Mouse (Mus musculus) spleen, postnatal 14 days (tissue): ENCODE data around the gene Dlx5.

Experiments
- DNase-seq, 2 experiments: peaks; one replicate each; pipeline ENCODE4 v3.0.0; 2021 to 2022; ENCODE audit warnings: low spot score in 2 of 2

Gene Dlx5

GRCm38 (mm10) chr6:6876231-6876630 is 5.7 kb downstream of the Dlx5 start:
- no peak for DNase-seq

- DNase-seq = no peak
These were observed 6.2 kb downstream of the Dlx5 start for GRCm38 (mm10) chr6:6875676-6876075.

GRCm38 (mm10) chr6:6875136-6875535 is 6.7 kb downstream of the Dlx5 start:
- DNase-seq = no peak

- no peak for DNase-seq
These were observed 7.7 kb downstream of the Dlx5 start for GRCm38 (mm10) chr6:6874073-6874771.

GRCm38 (mm10) chr6:6873476-6874072 is 8.3 kb downstream of the Dlx5 start:
- DNase-seq = no peak

GRCm38 (mm10) chr6:6872873-6873272 is 9.0 kb downstream of the Dlx5 start:
- DNase-seq = no peak

GRCm38 (mm10) chr6:6871692-6872091 is 10.2 kb downstream of the Dlx5 start:
- DNase-seq = no peak

GRCm38 (mm10) chr6:6870876-6871420 is 10.9 kb downstream of the Dlx5 start:
- DNase-seq = no peak

- DNase-seq = no peak
These were observed 11.7 kb downstream of the Dlx5 start for GRCm38 (mm10) chr6:6869961-6870800.

GRCm38 (mm10) chr6:6869041-6869685 is 12.7 kb downstream of the Dlx5 start:
- no peak for DNase-seq

- DNase-seq = no peak
These were observed 14.9 kb downstream of the Dlx5 start for GRCm38 (mm10) chr6:6867031-6867430.

GRCm38 (mm10) chr6:6864441-6865440 is 17.1 kb downstream of the Dlx5 start:
- DNase-seq = no peak

- DNase-seq = no peak
These were observed 17.9 kb downstream of the Dlx5 start for GRCm38 (mm10) chr6:6863955-6864354.

- DNase-seq = no peak
These were observed 18.6 kb downstream of the Dlx5 start, which contains the start of gene Dlx6 for GRCm38 (mm10) chr6:6863160-6863870. TSS of gene Dlx6 (plus strand) at chr6:6863334.

GRCm38 (mm10) chr6:6862611-6863010 is 19.3 kb downstream of the Dlx5 start:
- DNase-seq = no peak

- no peak for DNase-seq
These were observed 20.0 kb downstream of the Dlx5 start for GRCm38 (mm10) chr6:6861798-6862428.

GRCm38 (mm10) chr6:6861086-6861797 is 20.6 kb downstream of the Dlx5 start:
- DNase-seq = no peak

- no peak for DNase-seq
These were observed 21.3 kb downstream of the Dlx5 start for GRCm38 (mm10) chr6:6860411-6861085.
